Mouse (Mus musculus) limb, embryonic 14.5 days (tissue): ENCODE measurements around the gene Jazf1. TPM values are rescaled to one million over a fixed set of nuclear protein-coding genes. Genes with fewer than 3 reads are reported as not detected.

Experiments used
- ATAC-seq: fragments of 200-750 bp; cut with Nextera tagmentation; 2 replicates; pipeline ENCODE4 v1.8.0; 2017; ENCODE audit warnings: low read depth, moderate number of reproducible peaks, moderate TSS enrichment; ENCODE audit not compliant: low FRiP score
- DNase-seq: peaks from one replicate; pipeline ENCODE4 v3.0.0-alpha.2; 2015; ENCODE audit warnings: low spot score
- H3K27ac ChIP-seq: fragments of 300-500 bp; sonication (generic); replicated peaks from 2 replicates; pipeline ENCODE4 v1.5.1; 2014; ENCODE audit warnings: low read depth, mild to moderate bottlenecking, low read length, moderate library complexity, mixed read lengths
- H3K27me3 ChIP-seq: fragments of 300-500 bp; sonication (generic); 2 replicates; pipeline ENCODE4 v1.6.1; 2014; ENCODE audit warnings: low read length, mixed read lengths; ENCODE audit not compliant: control insufficient read depth, insufficient read depth
- H3K36me3 ChIP-seq: fragments of 300-500 bp; sonication (generic); 2 replicates; pipeline ENCODE4 v1.6.1; 2014; ENCODE audit warnings: mild to moderate bottlenecking, low read length, moderate library complexity, mixed read lengths; ENCODE audit not compliant: control insufficient read depth, insufficient read depth
- H3K4me1 ChIP-seq: fragments of 300-500 bp; sonication (generic); 2 replicates; pipeline ENCODE4 v1.6.1; 2014; ENCODE audit warnings: antibody characterized with exemption, low read length, mixed read lengths; ENCODE audit not compliant: control insufficient read depth, insufficient read depth
- H3K4me2 ChIP-seq: fragments of 300-500 bp; sonication (generic); replicated peaks from 2 replicates; pipeline ENCODE4 v1.6.1; 2014; ENCODE audit warnings: low read depth, mild to moderate bottlenecking, low read length, moderate library complexity; ENCODE audit not compliant: severe bottlenecking
- H3K4me3 ChIP-seq: fragments of 300-500 bp; sonication (generic); replicated peaks from 2 replicates; pipeline ENCODE4 v1.5.1; 2014; ENCODE audit warnings: low read length
- H3K9ac ChIP-seq: fragments of 300-500 bp; sonication (generic); 2 replicates; pipeline ENCODE4 v1.6.1; 2014; ENCODE audit warnings: mild to moderate bottlenecking, low read depth, low read length, moderate library complexity; ENCODE audit not compliant: severe bottlenecking
- H3K9me3 ChIP-seq: fragments of 300-500 bp; sonication (generic); 2 replicates; pipeline ENCODE4 v1.6.1; 2016; ENCODE audit warnings: low read length; ENCODE audit not compliant: control insufficient read depth
- POLR2A ChIP-seq: fragments of 200-500 bp; IDR thresholded peaks from 2 replicates; pipeline ENCODE4 v1.8.0; 2012; ENCODE audit warnings: inconsistent platforms, mild to moderate bottlenecking, moderate library complexity, borderline replicate concordance; ENCODE audit not compliant: insufficient read depth, insufficient read length; ENCODE audit errors: extremely low read depth
- WGBS: fragments of 180-500 bp; shearing (Covaris S2); extraction: QIAGEN DNeasy Blood & Tissue Kit; methylation state at CpG from one replicate; pipeline ENCODE4 v1.1.7; 2014; 5-methylcytosine and 5-hydroxymethylcytosine counted together
- polyA plus RNA-seq, 2 experiments: library from polyadenylated mRNA; depleted of rRNA in 1 of 2; stranded (reverse) in 1 of 2; unstranded in 1 of 2; fragments of >200 nt; fragmentation: Nextera tagmentation in 1 of 2; extraction: Ambion mirVana in 1 of 2; gene quantifications; 2 replicates each; pipeline versions ENCODE4 v1.2.1 to v1.2.3; 2012 to 2014

The Jazf1 gene
- polyA plus RNA-seq, 2 experiments, result 13.2 to 22.0 TPM

GRCm38 (mm10) chr6:52861186-52861820, 207.1 kb downstream of the Jazf1 start:
- WGBS, result 36% methylated on average over 9 of the region's 9 CpGs
- no peak overlapping the region for H3K4me3 ChIP-seq
- no peaks in the 10 kb centered on the region for H3K27me3 ChIP-seq
- ATAC-seq, result peak; percentile 23
- no peak overlapping the region for H3K9ac ChIP-seq
- H3K4me2 ChIP-seq, result no peak overlapping the region
- H3K36me3 ChIP-seq, result no peaks in the 10 kb centered on the region
- peak; percentile 63 for DNase-seq
- H3K4me1 ChIP-seq, result peaks cover 58% of the 10 kb centered on the region
- H3K27ac ChIP-seq, result peak overlapping the region; percentile 75
- no peaks in the 10 kb centered on the region for H3K9me3 ChIP-seq
- TF ChIP-seq POLR2A, result no peak

- 0 out of 2 replicates have a peak, but pooled peaks have one; percentile 31 for ATAC-seq
- H3K9me3 ChIP-seq, result no peaks in the 10 kb centered on the region
- 17% methylated on average over 6 of the region's 6 CpGs for WGBS
- no peak overlapping the region for H3K4me2 ChIP-seq
- DNase-seq, result peak; percentile 67
- peak overlapping the region; percentile 75 for H3K27ac ChIP-seq
- no peak overlapping the region for H3K9ac ChIP-seq
- peaks cover 61% of the 10 kb centered on the region for H3K4me1 ChIP-seq
- no peaks in the 10 kb centered on the region for H3K27me3 ChIP-seq
- H3K36me3 ChIP-seq, result no peaks in the 10 kb centered on the region
- no peak overlapping the region for H3K4me3 ChIP-seq
- no peak for TF ChIP-seq POLR2A
Observed at GRCm38 (mm10) chr6:52860713-52861112, 207.7 kb downstream of the Jazf1 start.

- H3K9ac ChIP-seq, result no peak overlapping the region
- H3K4me1 ChIP-seq, result peaks cover 61% of the 10 kb centered on the region
- H3K4me3 ChIP-seq, result no peak overlapping the region
- no peaks in the 10 kb centered on the region for H3K36me3 ChIP-seq
- no peak overlapping the region for H3K4me2 ChIP-seq
- no peaks in the 10 kb centered on the region for H3K27me3 ChIP-seq
- H3K27ac ChIP-seq, result no peak overlapping the region
- no peak for TF ChIP-seq POLR2A
- ATAC-seq (no peak), DNase-seq (no peak)
- 26% methylated on average over 3 of the region's 3 CpGs for WGBS
- H3K9me3 ChIP-seq, result no peaks in the 10 kb centered on the region
Observed at GRCm38 (mm10) chr6:52858911-52859431, 209.5 kb downstream of the Jazf1 start.

DNA sequence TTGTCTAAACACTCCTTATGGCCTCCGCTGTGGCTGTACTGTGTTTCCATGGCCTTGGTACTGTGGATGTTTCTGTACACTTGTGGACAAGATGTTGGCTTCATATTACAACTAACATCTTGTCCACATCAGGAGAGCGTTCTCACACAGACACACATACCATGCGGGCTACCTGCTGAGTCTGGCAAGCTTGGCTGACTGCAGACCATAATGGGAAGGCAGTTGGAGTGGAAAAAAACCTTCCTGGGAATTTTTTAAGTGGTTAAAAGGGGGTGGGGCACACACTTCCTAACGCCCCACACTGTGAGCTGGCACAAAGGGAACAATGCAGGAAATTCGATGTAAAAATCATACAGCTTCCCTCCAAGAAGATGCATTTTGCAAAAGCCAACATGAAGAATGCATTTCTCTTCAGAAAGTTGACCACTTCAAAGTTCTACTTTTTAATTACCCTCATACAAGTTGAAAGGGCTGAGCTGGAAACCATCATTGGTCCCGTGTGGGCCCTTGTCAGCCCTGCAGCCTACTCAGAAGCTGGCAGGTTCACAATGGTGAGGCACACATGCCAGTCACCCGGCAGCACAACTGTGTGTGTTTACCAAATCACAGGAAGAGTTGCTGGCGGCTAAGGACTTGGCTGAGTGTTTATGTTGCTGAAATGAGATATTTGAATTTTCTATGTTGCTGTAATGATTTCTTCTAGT, 215.9 kb downstream of the Jazf1 start:
- peak; percentile 65 for DNase-seq
- peak; percentile 83 for ATAC-seq
- TF ChIP-seq POLR2A, result no peak
- H3K4me3 ChIP-seq, result no peak overlapping the region
- no peak overlapping the region; the same call in 1 of the 2 replicates for H3K4me2 ChIP-seq
- H3K36me3 ChIP-seq, result no peaks in the 10 kb centered on the region
- no peaks in the 10 kb centered on the region for H3K9me3 ChIP-seq
- H3K9ac ChIP-seq, result no peak overlapping the region
- H3K27ac ChIP-seq, result peak overlapping the region; percentile 74
- H3K4me1 ChIP-seq, result peaks cover 60% of the 10 kb centered on the region
- 19% methylated on average over 8 of the region's 8 CpGs for WGBS
- H3K27me3 ChIP-seq, result no peaks in the 10 kb centered on the region

DNA sequence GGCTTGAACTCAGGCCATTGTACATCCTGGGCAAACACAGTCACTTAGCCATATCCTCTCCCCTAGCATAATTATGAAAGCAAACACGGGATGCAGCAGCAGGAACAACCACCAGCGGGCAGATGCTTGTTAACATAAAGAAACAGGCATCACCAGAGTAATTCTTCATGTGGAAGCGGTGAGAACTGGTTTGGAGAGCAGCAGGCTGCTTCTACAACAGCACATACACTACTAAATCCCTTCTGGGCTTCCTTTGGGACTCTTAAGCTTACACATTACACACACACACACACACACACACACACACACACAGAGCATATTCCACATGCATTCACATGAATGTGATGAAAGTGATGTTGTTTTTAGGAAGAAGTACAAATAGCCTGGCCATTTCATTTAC, 216.5 kb downstream of the Jazf1 start:
- ATAC-seq (peak; percentile 56; the same call in 1 of the 2 replicates), DNase-seq (peak; percentile 44)
- peak overlapping the region; percentile 74 for H3K27ac ChIP-seq
- H3K4me2 ChIP-seq, result no peak overlapping the region; the same call in 1 of the 2 replicates
- peaks cover 55% of the 10 kb centered on the region for H3K4me1 ChIP-seq
- TF ChIP-seq POLR2A, result no peak
- 30% methylated on average over 3 of the region's 3 CpGs for WGBS
- no peaks in the 10 kb centered on the region for H3K27me3 ChIP-seq
- H3K36me3 ChIP-seq, result no peaks in the 10 kb centered on the region
- H3K9me3 ChIP-seq, result no peaks in the 10 kb centered on the region
- no peak overlapping the region for H3K9ac ChIP-seq
- H3K4me3 ChIP-seq, result no peak overlapping the region
